In genomic region chr11:76763053-76763740, GRCm38 (mm10) we compare ENCODE assay signal across 8 mouse cellular contexts. TPM values are rescaled to one million over a fixed set of nuclear protein-coding genes. Genes with fewer than 3 reads are reported as not detected.
A peak's percentile ranks its signal among the peaks of the same experiment; 100 is the strongest.
DNase-seq lines count a peak whose midpoint lies in the region; ATAC-seq and TF ChIP-seq lines count a peak whose summit lies in the region.

Gene Gosr1, minus strand, starts transcription at chr11:76763579.

- peak; percentile 88 for ATAC-seq in Patski
- peak; percentile 99 for ATAC-seq in hindbrain, embryonic 13.5 days (ENCODE audit: low FRiP score)

- H3K4me1 ChIP-seq in hindbrain, embryonic 13.5 days (replicated peaks): peaks cover 9% of the 10 kb centered on the region

- TF ChIP-seq CTCF in Patski (IDR thresholded peaks at IDR 0.05): peak; percentile 87

- no peaks in the 10 kb centered on the region for H3K9me3 ChIP-seq in hindbrain, embryonic 13.5 days

- H3K9ac ChIP-seq in hindbrain, embryonic 13.5 days: peak within 1 kb of the TSS; percentile 88

- CTCF ChIA-PET in Patski (lab: Charles Lee): interaction anchor here (0.6 to 3.7 kb wide), 10 partner anchors 12 to 131 kb away, joined by 3 to 19 read pairs (median 4); no protein-coding TSS in a partner anchor

- H3K4me3 ChIP-seq in hindbrain, embryonic 13.5 days: peak within 1 kb of the TSS; percentile 76

- in situ Hi-C loops in Patski (cut with MboI; ENCODE audit: low pct_unique_long_range_greater_than_20kb): loop anchor here (5.0 to 25.0 kb wide), 2 partner anchors 86 to 251 kb away; partner anchors contain the start of gene Trarg1

- under 1% methylated on average over 28 of the region's 28 CpGs for WGBS in hindbrain, embryonic 13.5 days

- H3K27ac ChIP-seq in hindbrain, embryonic 13.5 days: peak within 1 kb of the TSS; percentile 94

- POLR2A ChIA-PET in Patski (lab: Charles Lee): interaction anchor here (1.4 kb wide), 1 partner anchor 135 kb away, joined by 4 read pairs; no protein-coding TSS in a partner anchor

- H3K4me2 ChIP-seq in hindbrain, embryonic 13.5 days: peak within 1 kb of the TSS; percentile 76

- H3K36me3 ChIP-seq in hindbrain, embryonic 13.5 days: peaks cover 24% of the 10 kb centered on the region

- H3K27me3 ChIP-seq in Patski: peaks cover 5% of the 10 kb centered on the region
- no peaks in the 10 kb centered on the region for H3K27me3 ChIP-seq in hindbrain, embryonic 13.5 days

- DNase-seq in Patski (ENCODE audit: low read depth, low spot score): peak; percentile 83
- peak; percentile 95 for DNase-seq in cerebellum, postnatal 14 days
- DNase-seq in frontal cortex, postnatal 14 days (ENCODE audit: low spot score in 2 of 2): peak; percentile 87 to 88
- DNase-seq in layer of hippocampus, postnatal 25 days (ENCODE audit: extremely low spot score in 1 of 2, low spot score in 1 of 2): peak; percentile 73 to 84
- peak; percentile 95 for DNase-seq in lung, postnatal 25 days (ENCODE audit: low spot score)
- DNase-seq in retina, embryonic 14.5 days (ENCODE audit: low spot score): peak; percentile 100
- peak; percentile 88 for DNase-seq in thymus, postnatal 4 days

RNA-seq across cellular contexts. Expression of gene Gosr1, which starts in this region (rescaled TPM):
- polyA plus RNA-seq in Patski (2021): 49.7 TPM
- polyA plus RNA-seq in hindbrain, embryonic 13.5 days (2015; fragmentation: Nextera tagmentation; extraction: Ambion mirVana): 23.0 and 23.6 TPM in 2 replicates
- total RNA-seq in layer of hippocampus, postnatal 25 days (2021): 10 to 100 TPM; 50.1 to 58.1 TPM

Comparison
In these comparisons a context has a peak if more than half of its experiments do, and no peak if none do; other contexts are left out.
1. Peak in every context shown above with its lines: DNase-seq, ATAC-seq, H3K4me3 ChIP-seq and H3K27ac ChIP-seq.